Mouse (Mus musculus): Measurements from ENCODE around the gene Dctn2. TPM values are rescaled to one million over a fixed set of nuclear protein-coding genes. Genes with fewer than 3 reads are reported as not detected.

The Dctn2 gene
- total and polyA plus RNA-seq, 3 experiments = 66.3 to 91.9 (median 79.1) TPM

- in situ Hi-C loops (cut with MboI; ENCODE audit: low pct_ligation_motif_present, low pct_unique_long_range_greater_than_20kb, low sequenced_read_pairs) = no loop called here
- DNase-seq (ENCODE audit: extremely low read depth) = no peak
- dilution Hi-C loops (cut with MboI; ENCODE audit: extremely low pct_ligation_motif_present, extremely low pct_unique_long_range_greater_than_20kb, low sequenced_read_pairs) = no loop called here
- peaks cover 53 to 62% of the 10 kb centered on the region in 2 experiments for H3K36me3 ChIP-seq (replicated peaks in 1 of 2; ENCODE audit: control insufficient read depth in 1 of 2, insufficient read depth in 1 of 2, low read length in 1 of 2)
- H3K4me2 ChIP-seq (ENCODE audit: insufficient read depth, low read depth, poor library complexity, severe bottlenecking) = peak overlapping the region; percentile 75
- H3K27me3 ChIP-seq (replicated peaks) = no peaks in the 10 kb centered on the region
- H3K9ac ChIP-seq (ENCODE audit: insufficient read depth, low read depth) = peak overlapping the region; percentile 63
- H3K9me3 ChIP-seq (replicated peaks; ENCODE audit: low read length) = no peaks in the 10 kb centered on the region
- H3K4me1 ChIP-seq (ENCODE audit: control insufficient read depth in 1 of 2, insufficient read depth in 2 of 2) = peaks cover 16 to 27% of the 10 kb centered on the region in 2 experiments
- peaks cover 32% of the 10 kb centered on the region for H3K79me2 ChIP-seq (replicated peaks; ENCODE audit: control insufficient read depth, extremely low read depth, insufficient read depth, poor library complexity, severe bottlenecking)
- no peak for TF ChIP-seq ZKSCAN1 (IDR thresholded peaks at IDR 0.05; ENCODE audit: borderline replicate concordance, low read depth, low read length)
- TF ChIP-seq USF1 (IDR thresholded peaks at IDR 0.05; ENCODE audit: low read depth, low read length) = no peak
- no peak for TF ChIP-seq CHD2 (IDR thresholded peaks at IDR 0.05; ENCODE audit: low read length)
- TF ChIP-seq UBTF (IDR thresholded peaks at IDR 0.05; ENCODE audit: low read depth, low read length) = no peak
- TF ChIP-seq TCF12 (IDR thresholded peaks at IDR 0.05; ENCODE audit: low read depth, low read length) = no peak
- TF ChIP-seq MAZ (IDR thresholded peaks at IDR 0.05; ENCODE audit: low read depth, low read length) = no peak
- no peak for TF ChIP-seq POLR2A (IDR thresholded peaks at IDR 0.05; ENCODE audit: low read depth, low read length)
- H3K27ac ChIP-seq (ENCODE audit: insufficient read depth, low read depth) = peak overlapping the region; percentile 77; the same call in 1 of the 2 replicates
- peak overlapping the region; percentile 74 to 83 (median 75) for H3K4me3 ChIP-seq (replicated peaks in 1 of 3; ENCODE audit: low read depth in 2 of 3, low read length in 2 of 3, poor library complexity in 1 of 3)
Observed at GRCm38 (mm10) chr10:127287271-127287935, 21.2 kb downstream of the Dctn2 start.

GRCm38 (mm10) chr10:127287936-127288293, 21.7 kb downstream of the Dctn2 start:
- H3K27me3 ChIP-seq (replicated peaks) = no peaks in the 10 kb centered on the region
- peaks cover 50 to 60% of the 10 kb centered on the region in 2 experiments for H3K36me3 ChIP-seq (replicated peaks in 1 of 2; ENCODE audit: control insufficient read depth in 1 of 2, insufficient read depth in 1 of 2, low read length in 1 of 2)
- no peak for DNase-seq (ENCODE audit: extremely low read depth)
- H3K79me2 ChIP-seq (replicated peaks; ENCODE audit: control insufficient read depth, extremely low read depth, insufficient read depth, poor library complexity, severe bottlenecking) = peaks cover 37% of the 10 kb centered on the region
- dilution Hi-C loops (cut with MboI; ENCODE audit: extremely low pct_ligation_motif_present, extremely low pct_unique_long_range_greater_than_20kb, low sequenced_read_pairs) = no loop called here
- no peak for TF ChIP-seq CHD1 (IDR thresholded peaks at IDR 0.05; ENCODE audit: low read depth, low read length)
- no peak for TF ChIP-seq NRF1 (IDR thresholded peaks at IDR 0.05; ENCODE audit: low read depth, low read length)
- TF ChIP-seq JUN (IDR thresholded peaks at IDR 0.05; ENCODE audit: insufficient read depth, low read depth, low read length) = no peak
- H3K27ac ChIP-seq (ENCODE audit: insufficient read depth, low read depth) = peak overlapping the region; percentile 77
- H3K4me3 ChIP-seq (replicated peaks in 1 of 3; ENCODE audit: low read depth in 2 of 3, low read length in 2 of 3, poor library complexity in 1 of 3) = peak overlapping the region; percentile 74 to 83 (median 75)
- H3K4me1 ChIP-seq (ENCODE audit: control insufficient read depth in 1 of 2, insufficient read depth in 2 of 2) = peaks cover 16 to 31% of the 10 kb centered on the region in 2 experiments
- H3K4me2 ChIP-seq (ENCODE audit: insufficient read depth, low read depth, poor library complexity, severe bottlenecking) = peak overlapping the region; percentile 75
- H3K9ac ChIP-seq (ENCODE audit: insufficient read depth, low read depth) = peak overlapping the region; percentile 63
- in situ Hi-C loops (cut with MboI; ENCODE audit: low pct_ligation_motif_present, low pct_unique_long_range_greater_than_20kb, low sequenced_read_pairs) = no loop called here
- H3K9me3 ChIP-seq (replicated peaks; ENCODE audit: low read length) = no peaks in the 10 kb centered on the region

- peak; percentile 51 for DNase-seq (ENCODE audit: extremely low read depth)
- Histone ChIP-seq H3K4me3 (replicated peaks in 1 of 3; ENCODE audit: low read depth in 2 of 3, low read length in 2 of 3, poor library complexity in 1 of 3) (peak overlapping the region; percentile 74 to 83 (median 75)), H3K27me3 (replicated peaks) (no peaks in the 10 kb centered on the region), H3K9me3 (replicated peaks; ENCODE audit: low read length) (no peaks in the 10 kb centered on the region), H3K9ac (ENCODE audit: insufficient read depth, low read depth) (peak overlapping the region; percentile 63), H3K4me1 (ENCODE audit: control insufficient read depth in 1 of 2, insufficient read depth in 2 of 2) (peaks cover 16 to 36% of the 10 kb centered on the region in 2 experiments), H3K79me2 (replicated peaks; ENCODE audit: control insufficient read depth, extremely low read depth, insufficient read depth, poor library complexity, severe bottlenecking) (peaks cover 41% of the 10 kb centered on the region), H3K36me3 (replicated peaks in 1 of 2; ENCODE audit: control insufficient read depth in 1 of 2, insufficient read depth in 1 of 2, low read length in 1 of 2) (peaks cover 50 to 60% of the 10 kb centered on the region in 2 experiments), H3K27ac (ENCODE audit: insufficient read depth, low read depth) (peak overlapping the region; percentile 77), H3K4me2 (ENCODE audit: insufficient read depth, low read depth, poor library complexity, severe bottlenecking) (peak overlapping the region; percentile 75)
- in situ Hi-C loops (cut with MboI; ENCODE audit: low pct_ligation_motif_present, low pct_unique_long_range_greater_than_20kb, low sequenced_read_pairs) = no loop called here
- TF ChIP-seq HCFC1 (IDR thresholded peaks at IDR 0.05; ENCODE audit: low read depth, low read length) (0 out of 2 replicates have a peak, but pooled peaks have one; percentile 5), MAZ (IDR thresholded peaks at IDR 0.05; ENCODE audit: low read depth, low read length) (0 out of 2 replicates have a peak, but pooled peaks have one; percentile 41), SMC3 (IDR thresholded peaks at IDR 0.05; ENCODE audit: low read depth, low read length) (no peak), CHD2 (IDR thresholded peaks at IDR 0.05; ENCODE audit: low read length) (peak; percentile 24; the same call in 1 of the 2 replicates), POLR2A (IDR thresholded peaks at IDR 0.05; ENCODE audit: low read depth, low read length) (0 out of 2 replicates have a peak, but pooled peaks have one; percentile 13)
- dilution Hi-C loops (cut with MboI; ENCODE audit: extremely low pct_ligation_motif_present, extremely low pct_unique_long_range_greater_than_20kb, low sequenced_read_pairs) = no loop called here
Observed at GRCm38 (mm10) chr10:127288328-127288799, 22.2 kb downstream of the Dctn2 start.
